Mouse (Mus musculus): ENCODE data around the gene Ndufv1. TPM values are rescaled to one million over a fixed set of nuclear protein-coding genes. Genes with fewer than 3 reads are reported as not detected.

The Ndufv1 gene
- polyA plus RNA-seq, 1 experiment from 2014 or later, result 298 TPM

DNA sequence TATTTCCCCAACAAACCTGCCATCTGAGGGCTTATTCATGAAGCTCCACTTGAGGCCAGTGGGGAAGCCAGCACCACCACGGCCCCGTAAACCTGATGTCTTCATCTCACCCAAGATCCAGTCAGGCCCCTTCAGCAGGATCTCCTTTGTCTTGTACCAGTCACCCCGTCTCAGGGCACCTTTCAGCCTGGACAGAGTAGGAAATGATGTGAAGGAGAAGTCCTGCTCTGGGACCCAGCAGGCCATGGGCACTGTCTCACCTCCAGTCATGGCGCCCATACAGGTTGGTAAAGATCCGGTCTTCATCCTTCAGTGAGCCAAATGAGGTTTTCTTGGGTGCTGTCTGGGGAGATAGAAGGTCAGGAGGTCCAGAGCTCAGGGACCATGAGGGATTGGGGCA, 1.5 kb downstream of the Ndufv1 start:
- H3K9me3 ChIP-seq, result no peaks in the 10 kb centered on the region
- peak overlapping the region; percentile 94; the same call in 1 of the 2 replicates for H3K4me3 ChIP-seq
- WGBS, result 91% methylated on average over 5 of the region's 5 CpGs
- H3K36me3 ChIP-seq, result peaks cover 43% of the 10 kb centered on the region
- peaks cover 28% of the 10 kb centered on the region for H3K4me1 ChIP-seq
- H3K27me3 ChIP-seq (ENCODE audit: insufficient read depth, poor library complexity, severe bottlenecking), result no peaks in the 10 kb centered on the region
- DNase-seq (ENCODE audit: low spot score), result no peak
- no peak overlapping the region for H3K27ac ChIP-seq

GRCm38 (mm10) chr19:4005971-4006370, 6.6 kb downstream of the Ndufv1 start:
- WGBS, result 93% methylated on average over 8 of the region's 8 CpGs
- no peak for DNase-seq (ENCODE audit: low spot score)
- Histone ChIP-seq H3K27me3 (ENCODE audit: insufficient read depth, poor library complexity, severe bottlenecking) (no peaks in the 10 kb centered on the region), H3K9me3 (no peaks in the 10 kb centered on the region), H3K4me3 (no peak overlapping the region), H3K27ac (no peak overlapping the region), H3K4me1 (peaks cover 43% of the 10 kb centered on the region), H3K36me3 (peaks cover 67% of the 10 kb centered on the region)

GRCm38 (mm10) chr19:4005091-4005490, 7.5 kb downstream of the Ndufv1 start:
- no peaks in the 10 kb centered on the region for H3K9me3 ChIP-seq
- DNase-seq (ENCODE audit: low spot score), result no peak
- H3K36me3 ChIP-seq, result peaks cover 64% of the 10 kb centered on the region
- 0 out of 2 replicates have a peak overlapping the region, but pooled peaks have one; percentile 30 for H3K4me3 ChIP-seq
- WGBS, result 85% methylated on average over 9 of the region's 9 CpGs
- H3K27ac ChIP-seq, result no peak overlapping the region
- peaks cover 46% of the 10 kb centered on the region for H3K4me1 ChIP-seq
- H3K27me3 ChIP-seq (ENCODE audit: insufficient read depth, poor library complexity, severe bottlenecking), result no peaks in the 10 kb centered on the region

DNA sequence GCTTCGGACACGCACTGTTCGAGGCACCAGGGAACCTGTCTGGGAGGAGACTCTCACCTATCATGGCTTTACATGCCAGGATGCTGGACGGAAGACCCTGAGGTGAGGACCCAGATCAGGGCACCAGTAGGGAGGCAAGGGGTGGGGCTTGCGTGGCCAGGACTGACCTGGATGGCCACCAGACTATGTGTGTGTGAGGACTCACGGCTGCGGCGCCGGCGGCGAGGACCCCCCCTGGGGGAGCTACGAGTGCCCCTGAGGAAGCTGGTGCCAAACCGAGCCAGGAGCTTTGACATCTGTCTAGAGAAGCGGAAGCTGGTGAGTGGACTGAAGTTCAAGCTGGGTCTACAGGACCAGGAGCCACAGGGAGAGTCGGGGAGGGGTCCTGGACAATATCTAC, 8.3 kb downstream of the Ndufv1 start:
- H3K9me3 ChIP-seq, result no peaks in the 10 kb centered on the region
- no peak for DNase-seq (ENCODE audit: low spot score)
- peak overlapping the region; percentile 30; the same call in 1 of the 2 replicates for H3K4me3 ChIP-seq
- H3K27ac ChIP-seq, result peak overlapping the region; percentile 97
- H3K36me3 ChIP-seq, result peaks cover 56% of the 10 kb centered on the region
- H3K27me3 ChIP-seq (ENCODE audit: insufficient read depth, poor library complexity, severe bottlenecking), result 0 out of 2 replicates have a peak, but pooled peaks cover 2% of the 10 kb centered on the region
- 82% methylated on average over 15 of the region's 15 CpGs for WGBS
- H3K4me1 ChIP-seq, result peaks cover 51% of the 10 kb centered on the region

GRCm38 (mm10) chr19:4003641-4004040, 9.0 kb downstream of the Ndufv1 start:
- no peak for DNase-seq (ENCODE audit: low spot score)
- H3K27me3 ChIP-seq (ENCODE audit: insufficient read depth, poor library complexity, severe bottlenecking), result 0 out of 2 replicates have a peak, but pooled peaks cover 7% of the 10 kb centered on the region
- H3K27ac ChIP-seq, result peak overlapping the region; percentile 97
- 70% methylated on average over 12 of the region's 12 CpGs for WGBS
- peaks cover 49% of the 10 kb centered on the region for H3K36me3 ChIP-seq
- H3K4me1 ChIP-seq, result peaks cover 53% of the 10 kb centered on the region
- H3K9me3 ChIP-seq, result no peaks in the 10 kb centered on the region
- H3K4me3 ChIP-seq, result peak overlapping the region; percentile 30

DNA sequence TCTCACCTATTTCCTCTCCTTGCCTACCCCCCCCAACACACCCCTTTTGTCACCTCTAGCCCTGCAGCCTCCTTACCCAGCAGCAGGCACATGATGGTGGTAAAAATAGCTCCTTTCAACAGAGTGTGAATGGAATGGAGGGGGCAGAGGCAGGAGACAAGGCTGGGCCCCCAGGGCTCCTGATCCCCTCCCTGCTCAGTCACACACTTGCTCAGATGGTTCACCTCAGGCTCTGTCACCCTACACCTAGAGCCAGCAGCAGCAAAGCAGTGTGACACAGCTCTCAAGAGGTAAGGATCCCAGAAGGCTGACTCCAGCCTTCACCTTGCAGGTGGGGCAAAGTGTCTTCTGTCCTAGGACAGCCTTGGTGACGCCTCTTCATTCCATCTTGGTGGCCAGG, 9.5 kb downstream of the Ndufv1 start, which contains the start of gene Doc2g:
TSS of gene Doc2g (plus strand) at position 202 of the 400 bp plus-strand sequence.
- no peak for DNase-seq (ENCODE audit: low spot score)
- Histone ChIP-seq H3K27ac (peak within 1 kb of the TSS; percentile 97), H3K4me1 (peaks cover 57% of the 10 kb centered on the region), H3K36me3 (peaks cover 44% of the 10 kb centered on the region), H3K27me3 (ENCODE audit: insufficient read depth, poor library complexity, severe bottlenecking) (0 out of 2 replicates have a peak, but pooled peaks cover 7% of the 10 kb centered on the region), H3K4me3 (peak within 1 kb of the TSS; percentile 82), H3K9me3 (no peaks in the 10 kb centered on the region)
- WGBS, result 63% methylated on average over 1 of the region's 1 CpGs

DNA sequence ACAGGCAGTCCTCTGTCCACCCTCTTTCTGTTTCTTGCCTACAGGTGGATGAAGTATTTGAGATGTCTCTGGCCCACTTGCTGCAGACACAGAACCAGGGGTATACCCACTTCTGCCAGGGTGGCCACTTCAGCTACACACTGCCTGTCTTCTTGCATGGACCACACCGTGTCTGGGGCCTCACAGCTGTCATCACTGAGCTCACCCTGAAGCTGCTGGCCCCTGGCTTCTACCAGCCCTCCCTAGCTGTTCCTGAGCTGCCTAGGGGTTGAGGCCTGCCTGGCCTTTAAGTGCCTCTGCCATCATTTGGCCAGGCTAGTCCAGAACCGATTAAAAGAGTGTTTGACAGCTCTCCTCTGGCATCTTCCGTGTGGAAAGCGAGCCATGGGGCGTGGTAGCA, 10.9 kb downstream of the Ndufv1 start:
- no peak for DNase-seq (ENCODE audit: low spot score)

DNA sequence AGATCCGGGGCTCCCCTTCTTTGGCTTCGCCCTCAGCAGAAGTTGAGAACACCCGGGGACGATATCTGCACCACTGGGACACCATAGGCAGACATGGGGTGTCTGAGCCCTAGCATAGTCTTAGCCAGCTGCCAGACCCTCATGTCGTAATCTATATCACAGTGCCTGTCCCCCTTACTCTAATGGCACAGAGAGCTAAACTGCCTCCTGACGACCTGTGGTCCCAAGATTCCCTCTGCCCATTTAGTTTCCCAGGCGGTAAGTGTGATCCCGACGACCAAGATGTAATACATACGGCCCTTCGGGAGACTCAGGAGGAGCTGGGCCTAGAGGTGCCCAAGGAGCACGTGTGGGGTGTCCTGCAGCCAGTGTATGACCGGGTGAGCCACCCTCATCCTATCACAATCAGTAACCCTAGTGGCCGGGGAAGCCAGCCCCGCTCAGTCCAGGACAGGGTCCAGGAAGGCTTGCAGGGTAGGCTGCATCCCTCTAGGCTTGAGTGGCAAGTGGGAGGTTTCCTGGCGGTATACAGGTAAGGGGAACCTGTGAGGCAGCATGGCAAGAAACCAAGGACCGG, 11.6 kb downstream of the Ndufv1 start:
- peaks cover 64% of the 10 kb centered on the region for H3K4me1 ChIP-seq
- peaks cover 23% of the 10 kb centered on the region for H3K36me3 ChIP-seq
- 0 out of 2 replicates have a peak, but pooled peaks cover 7% of the 10 kb centered on the region for H3K27me3 ChIP-seq (ENCODE audit: insufficient read depth, poor library complexity, severe bottlenecking)
- DNase-seq (ENCODE audit: low spot score), result no peak
- peak overlapping the region; percentile 97 for H3K27ac ChIP-seq
- H3K4me3 ChIP-seq, result peak overlapping the region; percentile 82
- H3K9me3 ChIP-seq, result no peaks in the 10 kb centered on the region
- WGBS, result 19% methylated on average over 17 of the region's 17 CpGs

More for the DNA sequence above, 10.9 kb downstream of the Ndufv1 start:
- Histone ChIP-seq H3K4me1 (peaks cover 63% of the 10 kb centered on the region), H3K9me3 (no peaks in the 10 kb centered on the region), H3K36me3 (peaks cover 30% of the 10 kb centered on the region), H3K4me3 (peak overlapping the region; percentile 82), H3K27ac (peak overlapping the region; percentile 97), H3K27me3 (ENCODE audit: insufficient read depth, poor library complexity, severe bottlenecking) (0 out of 2 replicates have a peak, but pooled peaks cover 7% of the 10 kb centered on the region)
- WGBS, result 71% methylated on average over 5 of the region's 5 CpGs

GRCm38 (mm10) chr19:4000119-4000900, 12.3 kb downstream of the Ndufv1 start, which contains the start of the genes Nudt8 and Gm49405:
Nudt8 (plus strand) TSS chr19:4000580.
Gm49405 (plus strand) TSS chr19:4000626.
- peak; percentile 99 for DNase-seq (ENCODE audit: low spot score)
- Histone ChIP-seq H3K9me3 (no peaks in the 10 kb centered on the region), H3K27me3 (ENCODE audit: insufficient read depth, poor library complexity, severe bottlenecking) (0 out of 2 replicates have a peak, but pooled peaks cover 7% of the 10 kb centered on the region), H3K4me1 (peaks cover 62% of the 10 kb centered on the region), H3K4me3 (peak within 1 kb of the TSS; percentile 82), H3K27ac (peak within 1 kb of the TSS; percentile 97), H3K36me3 (peaks cover 17% of the 10 kb centered on the region)
- WGBS, result under 1% methylated on average over 64 of the region's 64 CpGs

DNA sequence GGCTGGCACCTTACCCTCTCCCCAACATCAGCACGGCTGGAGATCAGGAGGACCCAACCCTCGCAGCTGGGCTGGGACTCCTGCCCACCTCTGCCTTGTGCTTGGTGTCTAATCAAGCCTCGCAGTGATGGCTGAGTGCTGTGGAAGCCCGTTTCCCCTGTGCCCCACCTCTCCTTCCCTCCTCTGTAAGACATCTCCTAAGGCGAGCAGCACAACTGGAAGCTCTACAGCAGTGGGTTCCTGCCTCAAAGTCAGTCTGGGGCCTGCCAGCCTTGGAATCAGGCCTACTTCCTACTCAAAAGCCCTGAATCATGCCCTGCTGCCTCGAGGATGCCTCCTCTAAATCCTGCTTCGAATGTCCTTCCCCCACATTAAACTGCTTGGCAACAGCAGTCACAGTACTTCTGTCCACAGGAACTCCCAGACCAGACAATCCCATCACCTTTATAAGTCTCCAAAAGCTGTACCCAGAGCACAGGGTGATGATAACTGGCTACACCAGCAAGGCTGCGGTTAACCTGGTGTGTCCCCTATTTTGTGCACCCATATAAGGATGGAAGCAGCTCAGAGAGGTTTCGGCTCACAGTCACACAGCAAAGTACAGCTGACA, 13.4 kb downstream of the Ndufv1 start:
- H3K27ac ChIP-seq, result peak overlapping the region; percentile 97; the same call in 1 of the 2 replicates
- 0 out of 2 replicates have a peak, but pooled peaks cover 7% of the 10 kb centered on the region for H3K27me3 ChIP-seq (ENCODE audit: insufficient read depth, poor library complexity, severe bottlenecking)
- peak overlapping the region; percentile 82 for H3K4me3 ChIP-seq
- H3K36me3 ChIP-seq, result peaks cover 6% of the 10 kb centered on the region
- peaks cover 51% of the 10 kb centered on the region for H3K4me1 ChIP-seq
- H3K9me3 ChIP-seq, result no peaks in the 10 kb centered on the region
- DNase-seq (ENCODE audit: low spot score), result no peak
- 76% methylated on average over 9 of the region's 9 CpGs for WGBS

DNA sequence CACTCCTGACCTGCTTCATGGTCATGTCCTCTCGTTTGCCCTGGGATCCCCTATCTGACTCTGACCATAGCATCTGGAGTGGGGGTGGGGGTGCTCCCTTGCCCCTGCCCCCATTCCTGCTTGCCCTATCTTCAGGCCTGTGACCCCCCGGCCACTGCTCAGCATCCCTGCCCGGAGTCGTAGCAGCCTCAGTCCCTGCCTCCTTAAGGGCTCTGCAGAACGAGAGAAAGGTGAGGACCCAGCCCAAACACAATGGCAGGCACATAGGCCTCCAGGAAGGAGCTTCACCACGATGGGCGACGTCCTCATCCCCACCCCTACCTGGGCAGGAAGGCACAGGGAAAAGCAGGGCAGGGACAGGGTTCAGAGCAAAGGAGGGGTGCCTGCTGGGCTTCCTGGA, 14.3 kb downstream of the Ndufv1 start:
- peaks cover 43% of the 10 kb centered on the region for H3K4me1 ChIP-seq
- 76% methylated on average over 8 of the region's 8 CpGs for WGBS
- no peaks in the 10 kb centered on the region for H3K9me3 ChIP-seq

GRCm38 (mm10) chr19:3997231-3997630, 15.4 kb downstream of the Ndufv1 start:
- H3K9me3 ChIP-seq, result no peaks in the 10 kb centered on the region
- DNase-seq (ENCODE audit: low spot score), result no peak
- H3K4me1 ChIP-seq, result peaks cover 40% of the 10 kb centered on the region
- H3K4me3 ChIP-seq, result no peak overlapping the region
- no peak overlapping the region for H3K27ac ChIP-seq
- WGBS, result 44% methylated on average over 8 of the region's 8 CpGs
- H3K36me3 ChIP-seq, result no peaks in the 10 kb centered on the region
- 0 out of 2 replicates have a peak, but pooled peaks cover 7% of the 10 kb centered on the region for H3K27me3 ChIP-seq (ENCODE audit: insufficient read depth, poor library complexity, severe bottlenecking)

More for the DNA sequence above, 14.3 kb downstream of the Ndufv1 start:
- Histone ChIP-seq H3K4me3 (no peak overlapping the region), H3K27me3 (ENCODE audit: insufficient read depth, poor library complexity, severe bottlenecking) (0 out of 2 replicates have a peak, but pooled peaks cover 7% of the 10 kb centered on the region), H3K36me3 (no peaks in the 10 kb centered on the region), H3K27ac (no peak overlapping the region; the same call in 1 of the 2 replicates)
- DNase-seq (ENCODE audit: low spot score), result no peak
